ENCODE assay signal across 8 mouse cellular contexts in the genomic region with DNA sequence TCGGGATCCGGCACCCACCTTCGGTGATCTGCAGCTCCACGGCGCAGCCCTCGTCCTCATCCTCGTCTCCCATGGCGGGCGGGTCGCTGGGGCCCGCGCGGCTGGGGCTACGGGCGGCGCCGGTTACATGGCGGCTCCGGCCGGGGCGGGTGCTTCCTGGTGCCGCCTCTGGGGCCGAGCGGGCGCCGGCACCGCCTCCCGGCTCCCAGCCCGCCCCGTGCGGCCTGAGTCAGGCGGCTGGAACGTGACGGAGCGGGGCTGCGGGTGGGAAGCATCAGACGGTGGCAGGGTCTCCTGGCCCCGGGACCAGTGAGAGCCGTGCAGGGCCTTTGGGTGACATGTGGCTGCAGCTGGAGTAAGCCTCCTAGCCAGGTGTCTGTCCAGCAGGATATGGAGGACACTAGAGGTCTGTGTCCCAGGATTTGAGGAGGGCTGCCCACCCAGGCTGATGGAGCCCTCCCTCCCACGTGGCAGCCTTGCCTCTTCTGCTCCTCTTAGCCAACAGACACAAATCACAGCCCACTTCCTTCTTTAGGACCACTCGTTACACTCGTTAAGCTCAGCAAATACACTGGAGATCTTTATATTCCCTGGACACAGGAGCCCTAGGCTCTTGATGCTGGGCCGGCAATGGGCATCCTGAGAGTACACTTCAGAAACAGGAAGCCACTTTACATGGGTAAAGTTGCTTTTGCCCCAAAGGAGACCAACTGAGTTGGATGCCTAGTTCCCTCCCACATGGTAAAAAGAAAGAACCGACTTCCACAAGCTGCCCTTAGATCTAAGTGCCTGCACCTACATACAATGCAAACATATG. TPM values are rescaled to one million over a fixed set of nuclear protein-coding genes. Genes with fewer than 3 reads are reported as not detected.
DNase-seq lines count a peak whose midpoint lies in the region; ATAC-seq and TF ChIP-seq lines count a peak whose summit lies in the region.

A gene (minus strand): TSS at position 162 of the 817 bp plus-strand sequence.

- peak; percentile 70; the same call in 1 of the 2 replicates for ATAC-seq in heart, embryonic 13.5 days (ENCODE audit: extremely low read depth, insufficient number of reproducible peaks, low FRiP score, low TSS enrichment)
- ATAC-seq in kidney, embryonic 16.5 days (ENCODE audit: low FRiP score, low TSS enrichment): peak; percentile 94
- peak; percentile 68 for ATAC-seq in midbrain, postnatal 0 days (ENCODE audit: low FRiP score)

- H3K36me3 ChIP-seq in erythroblast, embryonic 14.5 days (ENCODE audit: control insufficient read depth): peaks cover 12% of the 10 kb centered on the region
- H3K36me3 ChIP-seq in heart, embryonic 13.5 days: peaks cover 33% of the 10 kb centered on the region
- H3K36me3 ChIP-seq in kidney, embryonic 16.5 days (ENCODE audit: insufficient read depth, low read length): peaks cover 22% of the 10 kb centered on the region
- no peaks in the 10 kb centered on the region for H3K36me3 ChIP-seq in liver, adult 2 months (ENCODE audit: control insufficient read depth, insufficient read depth, low read length)
- peaks cover 14% of the 10 kb centered on the region for H3K36me3 ChIP-seq in midbrain, postnatal 0 days (ENCODE audit: insufficient read depth, low read length)

- TF ChIP-seq CTCF in liver, adult 2 months (IDR thresholded peaks at IDR 0.05; ENCODE audit: low read depth, low read length): no peak
- TF ChIP-seq CTCF in midbrain, postnatal 0 days (IDR thresholded peaks at IDR 0.05): no peak

- peak within 1 kb of the TSS; percentile 87 for H3K9ac ChIP-seq in heart, embryonic 13.5 days
- peak within 1 kb of the TSS; percentile 82 for H3K9ac ChIP-seq in kidney, embryonic 16.5 days (replicated peaks; ENCODE audit: low read length)
- peak within 1 kb of the TSS; percentile 77 for H3K9ac ChIP-seq in liver, adult 2 months (ENCODE audit: low read depth, low read length)
- peak within 1 kb of the TSS; percentile 75 for H3K9ac ChIP-seq in midbrain, postnatal 0 days (replicated peaks; ENCODE audit: low read length, poor library complexity, severe bottlenecking)

- no peak for TF ChIP-seq POLR2A in liver, adult 2 months (IDR thresholded peaks at IDR 0.05; ENCODE audit: extremely low read depth, insufficient read depth, low read length)

- H3K4me3 ChIP-seq in erythroblast, embryonic 14.5 days (replicated peaks): peak within 1 kb of the TSS; percentile 68
- H3K4me3 ChIP-seq in heart, embryonic 13.5 days: peak within 1 kb of the TSS; percentile 85
- peak within 1 kb of the TSS; percentile 81 for H3K4me3 ChIP-seq in kidney, embryonic 16.5 days (ENCODE audit: low read length)
- peak within 1 kb of the TSS; percentile 95 for H3K4me3 ChIP-seq in liver, adult 2 months (ENCODE audit: insufficient read depth, low read depth, low read length)
- peak within 1 kb of the TSS; percentile 72 for H3K4me3 ChIP-seq in midbrain, postnatal 0 days (ENCODE audit: low read depth, low read length)

- peaks cover 25% of the 10 kb centered on the region for H3K4me1 ChIP-seq in erythroblast, embryonic 14.5 days (ENCODE audit: control insufficient read depth)
- peaks cover 17% of the 10 kb centered on the region for H3K4me1 ChIP-seq in heart, embryonic 13.5 days
- peaks cover 19% of the 10 kb centered on the region for H3K4me1 ChIP-seq in kidney, embryonic 16.5 days (ENCODE audit: insufficient read depth, low read length)
- H3K4me1 ChIP-seq in liver, adult 2 months (ENCODE audit: control insufficient read depth, insufficient read depth, low read length): peaks cover 4% of the 10 kb centered on the region; the same call in 1 of the 2 replicates
- peaks cover 16% of the 10 kb centered on the region; the same call in 1 of the 2 replicates for H3K4me1 ChIP-seq in midbrain, postnatal 0 days (ENCODE audit: insufficient read depth, low read length)

- no peaks in the 10 kb centered on the region for H3K9me3 ChIP-seq in erythroblast, embryonic 14.5 days (ENCODE audit: control insufficient read depth, low read length)
- no peaks in the 10 kb centered on the region for H3K9me3 ChIP-seq in heart, embryonic 13.5 days
- H3K9me3 ChIP-seq in kidney, embryonic 16.5 days (ENCODE audit: low read length): no peaks in the 10 kb centered on the region
- no peaks in the 10 kb centered on the region for H3K9me3 ChIP-seq in midbrain, postnatal 0 days (ENCODE audit: low read length)

- H3K79me2 ChIP-seq in liver, adult 2 months (ENCODE audit: control insufficient read depth, insufficient read depth, low read length): no peaks in the 10 kb centered on the region

- under 1% methylated on average over 44 of the region's 44 CpGs for WGBS in heart, embryonic 13.5 days
- WGBS in kidney, embryonic 16.5 days: under 1% methylated on average over 43 of the region's 44 CpGs
- WGBS in liver, adult 2 months: 3% methylated on average over 44 of the region's 44 CpGs
- 3% methylated on average over 43 of the region's 44 CpGs for WGBS in midbrain, postnatal 0 days

- peak within 1 kb of the TSS; percentile 98 for H3K4me2 ChIP-seq in heart, embryonic 13.5 days
- H3K4me2 ChIP-seq in kidney, embryonic 16.5 days (replicated peaks; ENCODE audit: low read depth, low read length): peak within 1 kb of the TSS; percentile 99
- H3K4me2 ChIP-seq in midbrain, postnatal 0 days (ENCODE audit: low read depth, low read length, poor library complexity, severe bottlenecking): peak within 1 kb of the TSS; percentile 97

- peak; percentile 54 to 57 for DNase-seq in B cell, adult 2 months
- DNase-seq in adrenal gland, postnatal 36 days: peak; percentile 88 to 93
- no peak for DNase-seq in liver, adult 2 months (ENCODE audit: extremely low read depth, low read depth, low spot score)
- peak; percentile 43 for DNase-seq in midbrain, postnatal 0 days (ENCODE audit: low spot score)
- DNase-seq in spleen, postnatal 4 days (ENCODE audit: low spot score in 2 of 2): peak; percentile 55 to 83

- peaks cover 33% of the 10 kb centered on the region for H3K27me3 ChIP-seq in erythroblast, embryonic 14.5 days (ENCODE audit: control insufficient read depth)
- H3K27me3 ChIP-seq in heart, embryonic 13.5 days (replicated peaks): peaks cover 76% of the 10 kb centered on the region
- H3K27me3 ChIP-seq in kidney, embryonic 16.5 days (ENCODE audit: insufficient read depth, low read length): peaks cover 11% of the 10 kb centered on the region; the same call in 1 of the 2 replicates
- H3K27me3 ChIP-seq in liver, adult 2 months (ENCODE audit: control insufficient read depth, insufficient read depth, low read length): no peaks in the 10 kb centered on the region
- H3K27me3 ChIP-seq in midbrain, postnatal 0 days (ENCODE audit: insufficient read depth, low read length): 0 out of 2 replicates have a peak, but pooled peaks cover 3% of the 10 kb centered on the region

- peak within 1 kb of the TSS; percentile 2; the same call in 1 of the 2 replicates for H3K27ac ChIP-seq in heart, embryonic 13.5 days (replicated peaks)
- peak within 1 kb of the TSS; percentile 35; the same call in 1 of the 2 replicates for H3K27ac ChIP-seq in kidney, embryonic 16.5 days (ENCODE audit: low read length)
- H3K27ac ChIP-seq in liver, adult 2 months (replicated peaks; ENCODE audit: insufficient read depth, low read depth, low read length): no peak within 1 kb of the TSS
- H3K27ac ChIP-seq in midbrain, postnatal 0 days (ENCODE audit: low read depth, low read length): 0 out of 2 replicates have a peak within 1 kb of the TSS, but pooled peaks have one; percentile 38

RNA-seq across cellular contexts. Expression of the gene that starts here (rescaled TPM):
- 10 to 100 TPM; 30.0 to 30.7 TPM for total RNA-seq in adrenal gland, postnatal 36 days (2021)
- 0.39 and 0.46 TPM in 2 replicates for polyA plus RNA-seq in erythroblast, embryonic 14.5 days (2012)
- 14.1 and 15.4 TPM in 2 replicates for polyA plus RNA-seq in heart, embryonic 13.5 days (2015; fragmentation: Nextera tagmentation; extraction: Ambion mirVana)
- 27.1 and 28.3 TPM in 2 replicates for polyA plus RNA-seq in kidney, embryonic 16.5 days (2015; fragmentation: Nextera tagmentation; extraction: Ambion mirVana)
- total RNA-seq in liver, adult 2 months (2014; rRNA removed): 3.9 and 5.8 TPM in 2 replicates
- polyA plus RNA-seq in liver, adult 2 months (2012; rRNA removed): 7.8 and 8.4 TPM in 2 replicates
- total RNA-seq in midbrain, postnatal 0 days (2014; rRNA removed): 20.6 and 31.1 TPM in 2 replicates
- polyA plus RNA-seq in midbrain, postnatal 0 days (2015; fragmentation: Nextera tagmentation; extraction: Ambion mirVana): 18.5 and 19.1 TPM in 2 replicates
